Mouse (Mus musculus) embryonic facial prominence, embryonic 11.5 days (tissue): ENCODE results near the gene Cyp4v3. TPM values are rescaled to one million over a fixed set of nuclear protein-coding genes. Genes with fewer than 3 reads are reported as not detected.

Experiments used
- ATAC-seq: fragments of 200-750 bp; cut with Nextera tagmentation; replicated peaks from 2 replicates; pipeline ENCODE4 v1.8.0; 2017; ENCODE audit warnings: low read depth; ENCODE audit not compliant: insufficient number of reproducible peaks, low FRiP score, low TSS enrichment
- DNase-seq: peaks from one replicate; pipeline ENCODE4 v3.0.0-alpha.2; 2015; ENCODE audit warnings: low spot score
- H3K27ac ChIP-seq: fragments of 300-500 bp; sonication (generic); replicated peaks from 2 replicates; pipeline ENCODE4 v1.5.1; 2014; ENCODE audit warnings: mild to moderate bottlenecking, low read depth, low read length, control low read depth
- H3K27me3 ChIP-seq: fragments of 300-500 bp; sonication (generic); 2 replicates; pipeline ENCODE4 v1.6.1; 2014; ENCODE audit warnings: mild to moderate bottlenecking, low read length, moderate library complexity, mixed read lengths; ENCODE audit not compliant: control insufficient read depth, insufficient read depth
- H3K36me3 ChIP-seq: fragments of 300-500 bp; sonication (generic); replicated peaks from 2 replicates; pipeline ENCODE4 v1.6.1; 2014; ENCODE audit warnings: low read depth, mild to moderate bottlenecking, low read length, moderate library complexity, mixed read lengths; ENCODE audit not compliant: control insufficient read depth, insufficient read depth
- H3K4me1 ChIP-seq: fragments of 300-500 bp; sonication (generic); 2 replicates; pipeline ENCODE4 v1.6.1; 2014; ENCODE audit warnings: low read length, mixed read lengths; ENCODE audit not compliant: control insufficient read depth, insufficient read depth
- H3K4me2 ChIP-seq: fragments of 300-500 bp; sonication (generic); 2 replicates; pipeline ENCODE4 v1.6.1; 2014; ENCODE audit warnings: low read depth, mild to moderate bottlenecking, control low read depth, low read length, moderate library complexity
- H3K4me3 ChIP-seq: fragments of 300-500 bp; sonication (generic); 2 replicates; pipeline ENCODE4 v1.5.1; 2014; ENCODE audit warnings: low read depth, low read length, control low read depth
- H3K9ac ChIP-seq: fragments of 300-500 bp; sonication (generic); replicated peaks from 2 replicates; pipeline ENCODE4 v1.6.1; 2014; ENCODE audit warnings: mild to moderate bottlenecking, control low read depth, low read length
- H3K9me3 ChIP-seq: fragments of 300-500 bp; sonication (generic); replicated peaks from 2 replicates; pipeline ENCODE4 v1.6.1; 2016; ENCODE audit warnings: mild to moderate bottlenecking, low read length, inconsistent platforms, mixed read lengths; ENCODE audit not compliant: control insufficient read depth
- WGBS: fragments of 180-500 bp; shearing (Covaris S2); extraction: QIAGEN DNeasy Blood & Tissue Kit; methylation state at CpG from one replicate; pipeline ENCODE4 v1.1.7; 2014; 5-methylcytosine and 5-hydroxymethylcytosine counted together
- polyA plus RNA-seq: library from polyadenylated mRNA; unstranded; fragments of >200 nt; fragmentation: Nextera tagmentation; extraction: Ambion mirVana; gene quantifications from 2 replicates; pipeline ENCODE4 v1.2.1, GENCODE M21; 2014

Cyp4v3 gene
- polyA plus RNA-seq, 1 experiment from 2014 or later, result 2.0 TPM

GRCm38 (mm10) chr8:45308366-45308765 lies 24.6 kb downstream of the Cyp4v3 start, which contains the start of gene Gm45753:
Gene Gm45753 (minus strand): TSS chr8:45308466.
- ATAC-seq, result no peak
- Histone ChIP-seq H3K36me3 (no peaks in the 10 kb centered on the region), H3K4me1 (no peaks in the 10 kb centered on the region), H3K4me2 (no peak within 1 kb of the TSS), H3K27me3 (no peaks in the 10 kb centered on the region), H3K4me3 (no peak within 1 kb of the TSS), H3K27ac (no peak within 1 kb of the TSS), H3K9me3 (no peaks in the 10 kb centered on the region), H3K9ac (no peak within 1 kb of the TSS)
- no peak for DNase-seq
- WGBS, result 88% methylated on average over 13 of the region's 13 CpGs

- Histone ChIP-seq H3K9me3 (no peaks in the 10 kb centered on the region), H3K4me3 (no peak overlapping the region), H3K27me3 (no peaks in the 10 kb centered on the region), H3K4me1 (no peaks in the 10 kb centered on the region), H3K9ac (no peak overlapping the region), H3K4me2 (no peak overlapping the region), H3K36me3 (no peaks in the 10 kb centered on the region), H3K27ac (no peak overlapping the region)
- DNase-seq, result no peak
- no peak for ATAC-seq
- WGBS, result 92% methylated on average over 1 of the region's 1 CpGs
Measured at GRCm38 (mm10) chr8:45305479-45305878, 27.5 kb downstream of the Cyp4v3 start.

DNA sequence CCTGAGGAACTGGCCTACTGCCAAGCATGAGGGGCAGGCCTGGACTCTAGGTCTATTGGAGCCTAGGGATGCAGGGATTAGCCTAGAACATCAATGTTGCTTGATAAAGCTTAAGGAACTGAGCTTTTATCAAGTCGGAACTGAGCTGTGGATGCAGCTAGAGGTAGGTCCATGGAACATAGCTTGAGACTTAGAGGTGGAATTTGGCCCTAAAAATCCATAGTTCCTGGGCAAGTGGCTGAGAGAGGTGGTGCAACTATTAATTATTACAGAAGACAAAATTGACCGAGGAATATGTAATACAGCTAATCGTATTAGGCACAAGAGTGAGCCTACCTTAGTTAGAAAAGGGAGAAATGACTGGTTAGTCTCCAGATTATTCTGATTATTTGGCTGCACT lies 28.7 kb downstream of the Cyp4v3 start:
- ATAC-seq, result no peak
- no peak overlapping the region for H3K9ac ChIP-seq
- H3K9me3 ChIP-seq, result no peaks in the 10 kb centered on the region
- no peak overlapping the region for H3K27ac ChIP-seq
- H3K4me1 ChIP-seq, result no peaks in the 10 kb centered on the region
- no peak for DNase-seq
- no peaks in the 10 kb centered on the region for H3K27me3 ChIP-seq
- no peak overlapping the region for H3K4me3 ChIP-seq
- no peaks in the 10 kb centered on the region for H3K36me3 ChIP-seq
- no peak overlapping the region for H3K4me2 ChIP-seq
- 91% methylated on average over 3 of the region's 3 CpGs for WGBS

DNA sequence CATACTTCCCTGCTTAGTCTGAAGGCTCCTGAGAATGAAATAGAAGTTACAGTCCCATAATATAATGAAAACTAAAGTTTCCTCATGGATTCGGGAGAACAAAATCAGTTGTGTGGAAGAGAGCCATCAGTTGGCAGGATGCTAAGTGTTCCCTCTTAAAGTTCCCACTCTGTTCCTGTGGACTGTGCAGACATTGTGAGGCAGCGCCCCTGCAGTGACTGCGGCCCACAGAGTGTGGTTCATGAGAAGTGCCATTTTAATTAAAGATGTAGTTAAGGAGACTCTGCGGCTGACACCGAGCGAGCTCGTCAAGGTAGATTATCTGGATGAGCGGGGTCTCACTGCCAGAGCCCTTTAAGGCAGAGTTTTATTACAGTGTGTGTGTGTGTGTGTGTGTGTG lies 30.6 kb downstream of the Cyp4v3 start:
- Histone ChIP-seq H3K4me3 (no peak overlapping the region), H3K27me3 (no peaks in the 10 kb centered on the region), H3K36me3 (no peaks in the 10 kb centered on the region), H3K4me1 (no peaks in the 10 kb centered on the region), H3K9ac (no peak overlapping the region), H3K4me2 (no peak overlapping the region), H3K9me3 (no peaks in the 10 kb centered on the region), H3K27ac (no peak overlapping the region)
- 74% methylated on average over 8 of the region's 8 CpGs for WGBS
- DNase-seq (no peak), ATAC-seq (no peak)

DNA sequence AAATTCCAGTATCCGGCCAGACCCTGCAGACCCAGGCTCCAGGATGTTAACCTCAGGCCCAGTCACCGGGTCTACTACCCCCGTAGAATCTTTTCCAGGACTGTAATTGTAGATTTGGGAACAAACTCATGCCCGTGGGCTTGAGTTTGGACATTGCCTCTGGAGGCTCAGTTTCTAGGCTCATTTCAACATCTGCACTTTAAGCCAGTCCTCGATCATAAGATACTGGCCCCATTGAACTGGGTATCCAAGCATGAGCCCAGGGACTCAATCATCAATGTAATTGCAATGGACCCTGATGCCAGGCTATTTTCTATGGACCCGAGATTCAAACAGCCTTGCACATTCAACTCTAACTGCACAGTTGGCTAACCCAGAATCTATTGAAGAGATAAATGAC lies 37.7 kb downstream of the Cyp4v3 start:
- no peak overlapping the region for H3K4me3 ChIP-seq
- no peaks in the 10 kb centered on the region for H3K4me1 ChIP-seq
- no peaks in the 10 kb centered on the region for H3K9me3 ChIP-seq
- no peak overlapping the region for H3K27ac ChIP-seq
- no peaks in the 10 kb centered on the region for H3K36me3 ChIP-seq
- no peak overlapping the region for H3K9ac ChIP-seq
- H3K27me3 ChIP-seq, result no peaks in the 10 kb centered on the region
- WGBS, result 84% methylated on average over 6 of the region's 6 CpGs
- no peak for DNase-seq
- H3K4me2 ChIP-seq, result no peak overlapping the region
- ATAC-seq, result no peak

- Histone ChIP-seq H3K4me2 (no peak within 1 kb of the TSS), H3K27me3 (no peaks in the 10 kb centered on the region), H3K36me3 (no peaks in the 10 kb centered on the region), H3K4me1 (no peaks in the 10 kb centered on the region), H3K27ac (no peak within 1 kb of the TSS), H3K9me3 (no peaks in the 10 kb centered on the region), H3K9ac (no peak within 1 kb of the TSS), H3K4me3 (no peak within 1 kb of the TSS)
- WGBS, result 89% methylated on average over 7 of the region's 7 CpGs
- no peak for ATAC-seq
- no peak for DNase-seq
Measured at GRCm38 (mm10) chr8:45294687-45295086, 38.3 kb downstream of the Cyp4v3 start, which contains the start of gene Klkb1. Gene Klkb1 (minus strand): TSS chr8:45294859.

GRCm38 (mm10) chr8:45291790-45292189 lies 41.2 kb downstream of the Cyp4v3 start:
- no peak for DNase-seq
- H3K27me3 ChIP-seq, result no peaks in the 10 kb centered on the region
- H3K4me3 ChIP-seq, result no peak overlapping the region
- H3K9ac ChIP-seq, result no peak overlapping the region
- ATAC-seq, result no peak
- H3K9me3 ChIP-seq, result no peaks in the 10 kb centered on the region
- H3K4me2 ChIP-seq, result no peak overlapping the region
- no peaks in the 10 kb centered on the region for H3K4me1 ChIP-seq
- 82% methylated on average over 2 of the region's 2 CpGs for WGBS
- no peak overlapping the region for H3K27ac ChIP-seq
- H3K36me3 ChIP-seq, result no peaks in the 10 kb centered on the region

DNA sequence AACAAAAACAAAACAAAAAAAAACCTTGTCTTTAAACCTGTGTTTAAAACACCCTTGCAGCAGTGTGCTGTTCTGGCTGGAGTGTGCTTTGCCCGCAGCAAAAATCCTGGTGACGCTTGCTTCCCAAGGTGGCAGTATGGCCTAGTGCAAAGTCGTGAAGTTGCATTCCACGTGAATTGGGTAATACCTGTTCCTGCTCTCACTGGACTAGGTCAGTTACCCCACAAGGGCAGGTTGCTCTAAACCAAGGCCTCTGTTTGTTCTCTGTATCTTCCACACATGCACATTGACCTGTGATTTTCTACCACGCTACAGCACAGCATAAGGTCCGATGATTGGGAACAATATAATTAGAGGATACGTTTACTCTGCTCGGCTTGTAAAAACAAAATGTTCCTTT lies 51.4 kb downstream of the Cyp4v3 start:
- Histone ChIP-seq H3K36me3 (no peaks in the 10 kb centered on the region), H3K27ac (no peak overlapping the region), H3K4me1 (no peaks in the 10 kb centered on the region), H3K27me3 (no peaks in the 10 kb centered on the region), H3K9ac (no peak overlapping the region), H3K9me3 (no peaks in the 10 kb centered on the region), H3K4me3 (no peak overlapping the region), H3K4me2 (no peak overlapping the region)
- WGBS, result 72% methylated on average over 8 of the region's 8 CpGs
- DNase-seq (no peak), ATAC-seq (no peak)
